Mouse (Mus musculus): ENCODE results near the gene Slc25a19. TPM values are rescaled to one million over a fixed set of nuclear protein-coding genes. Genes with fewer than 3 reads are reported as not detected.

The Slc25a19 gene
- polyA plus RNA-seq (2014; fragmentation: Illumina TruSeq; extraction: RNeasy Lipid Tissue Mini Kit (QIAGEN cat#74804); ENCODE audit: low read depth, low replicate concordance), result 3.5 TPM

DNA sequence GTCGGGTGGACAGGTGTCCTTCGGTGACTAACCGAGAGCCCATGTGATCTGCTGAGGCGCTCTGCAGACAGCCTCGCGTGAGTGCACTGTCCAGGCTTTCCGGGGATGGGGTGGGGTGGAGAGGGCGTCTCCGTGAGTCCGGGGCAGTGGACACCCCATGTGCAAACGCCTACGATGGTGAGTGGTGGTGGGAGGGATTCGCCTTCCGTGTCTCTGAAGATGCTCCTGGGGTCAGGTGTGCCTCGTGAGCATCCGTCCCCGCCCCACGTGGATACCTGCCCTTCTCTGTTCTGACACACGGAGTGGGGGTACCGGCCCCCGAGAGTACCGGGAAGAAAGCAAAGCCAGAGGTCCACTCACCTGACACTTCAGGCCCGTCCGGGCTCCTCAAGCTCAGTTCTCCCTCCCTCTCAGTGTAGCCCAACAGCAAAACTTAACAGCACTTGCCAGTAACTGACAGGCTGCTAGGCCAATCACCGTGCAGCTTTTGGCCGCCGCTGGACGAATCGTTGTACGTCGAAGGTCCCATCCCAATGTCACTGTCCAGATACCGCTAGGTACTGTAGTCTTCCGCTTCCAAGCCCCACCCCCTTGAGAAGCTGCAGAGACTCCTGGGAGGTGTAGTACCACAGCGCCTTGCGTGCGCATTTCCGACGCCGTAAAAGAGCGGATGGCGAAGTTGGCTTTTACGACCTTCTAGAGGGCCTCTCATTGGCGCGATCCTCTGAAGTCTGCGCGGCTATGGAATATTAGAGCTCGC is at the start of gene Slc25a19:
TSS of gene Slc25a19 (minus strand) at position 591 of the 760 bp plus-strand sequence.

DNA sequence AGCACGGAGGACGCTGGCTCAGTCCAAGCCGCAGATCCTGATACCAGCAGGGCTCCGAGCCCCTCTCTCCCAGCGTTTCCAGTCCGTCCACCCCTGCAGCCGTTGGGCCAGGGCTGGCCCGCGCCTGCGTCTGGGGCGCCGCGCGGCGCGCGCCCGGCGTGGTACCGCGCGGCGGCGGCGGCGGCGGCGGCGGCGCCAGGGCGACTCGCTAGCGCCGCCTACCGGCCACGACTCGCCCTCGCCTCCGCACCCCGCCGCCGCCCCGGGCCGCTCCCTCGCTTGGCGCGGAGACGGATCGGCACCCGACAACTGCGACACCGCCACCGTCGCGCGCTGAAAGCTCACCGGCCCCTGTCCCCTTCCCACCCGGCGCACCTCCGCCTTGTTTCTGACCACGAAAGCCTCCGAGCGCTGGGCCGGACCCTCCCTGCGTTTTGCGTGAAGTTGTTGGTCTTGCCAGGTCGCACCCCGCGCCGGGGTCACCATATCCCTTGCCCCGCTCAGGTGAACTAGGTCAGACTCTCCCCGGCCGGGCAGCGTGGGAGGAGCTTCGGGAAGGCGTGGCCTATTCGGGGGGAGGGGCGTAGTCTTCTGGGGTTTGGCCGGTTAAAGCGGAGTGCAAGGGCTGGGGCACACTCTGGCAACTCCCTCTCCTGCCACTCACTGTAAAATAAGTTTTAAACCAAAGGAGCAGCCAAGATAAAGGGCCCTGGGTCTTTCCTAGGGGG is 15.5 kb downstream of the Slc25a19 start, which contains the start of gene Mif4gd:
TSS of gene Mif4gd (minus strand) at position 560 of the 728 bp plus-strand sequence.

DNA sequence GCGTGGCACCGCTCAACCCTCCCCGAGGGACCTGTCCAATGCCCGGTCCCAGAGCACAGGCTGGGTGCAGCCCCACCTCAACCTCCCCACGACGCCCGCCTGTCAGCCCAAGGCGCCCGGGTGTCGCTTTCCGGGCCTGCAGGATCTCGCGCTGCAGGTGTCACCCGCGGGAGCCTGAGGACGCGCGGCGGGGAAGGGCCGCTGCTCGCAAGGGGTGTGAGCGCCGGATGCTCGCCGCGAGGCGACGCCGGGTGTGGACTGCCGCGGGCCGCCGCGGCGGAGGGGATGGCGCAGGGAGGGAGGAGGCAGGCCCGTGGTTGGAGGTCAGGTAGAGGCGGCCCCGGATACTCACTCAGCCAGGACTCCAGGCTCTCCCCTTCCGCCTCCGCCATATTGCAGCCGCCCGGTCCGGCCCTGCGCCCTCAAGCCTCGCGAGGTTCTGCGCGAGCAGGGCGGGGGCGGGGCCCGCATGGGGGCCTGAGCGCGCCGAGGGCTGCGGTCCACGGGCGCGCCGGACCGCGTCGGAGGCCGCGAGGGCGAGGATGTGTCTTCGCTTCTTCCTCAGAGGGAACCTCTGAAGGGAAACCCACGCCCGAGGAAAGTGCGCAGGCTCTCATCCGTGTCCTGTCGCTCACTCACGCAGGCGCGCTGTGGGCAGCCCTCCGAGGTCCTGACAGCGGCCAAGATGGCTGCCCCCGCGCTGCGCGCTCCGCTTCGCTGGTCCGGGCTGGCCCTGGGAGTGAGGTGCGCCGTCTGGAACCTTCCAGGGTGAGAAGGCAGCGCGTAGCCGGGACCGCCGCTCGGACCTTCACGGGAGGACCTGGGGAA is 24.4 kb downstream of the Slc25a19 start, which contains the start of the genes Mrps7 and Gga3:
TSS of gene Mrps7 (plus strand) at position 450 of the 828 bp plus-strand sequence.
TSS of gene Gga3 (minus strand) at position 576 of the 828 bp plus-strand sequence.

Other genes starting within 250 kb of the Slc25a19 start
- 0.19 TPM for gene Cdr2l, start 246.4 kb downstream of the Slc25a19 start, polyA plus RNA-seq (2014; fragmentation: Illumina TruSeq; extraction: RNeasy Lipid Tissue Mini Kit (QIAGEN cat#74804); ENCODE audit: low read depth, low replicate concordance)
- 22.2 TPM for gene Mrpl58, start 224.5 kb downstream of the Slc25a19 start, polyA plus RNA-seq (2014; fragmentation: Illumina TruSeq; extraction: RNeasy Lipid Tissue Mini Kit (QIAGEN cat#74804); ENCODE audit: low read depth, low replicate concordance)
- 552 TPM for gene Atp5h, start 208.3 kb downstream of the Slc25a19 start, polyA plus RNA-seq (2014; fragmentation: Illumina TruSeq; extraction: RNeasy Lipid Tissue Mini Kit (QIAGEN cat#74804); ENCODE audit: low read depth, low replicate concordance)
- gene Kctd2, start 208.2 kb downstream of the Slc25a19 start, polyA plus RNA-seq (2014; fragmentation: Illumina TruSeq; extraction: RNeasy Lipid Tissue Mini Kit (QIAGEN cat#74804); ENCODE audit: low read depth, low replicate concordance), result 12.5 TPM
- gene Trim80, start 187.8 kb downstream of the Slc25a19 start, polyA plus RNA-seq (2014; fragmentation: Illumina TruSeq; extraction: RNeasy Lipid Tissue Mini Kit (QIAGEN cat#74804); ENCODE audit: low read depth, low replicate concordance), result not detected
- gene Slc16a5, start 165.8 kb downstream of the Slc25a19 start, polyA plus RNA-seq (2014; fragmentation: Illumina TruSeq; extraction: RNeasy Lipid Tissue Mini Kit (QIAGEN cat#74804); ENCODE audit: low read depth, low replicate concordance), result 11.9 TPM
- 0.66 TPM for gene Armc7, start 152.6 kb downstream of the Slc25a19 start, polyA plus RNA-seq (2014; fragmentation: Illumina TruSeq; extraction: RNeasy Lipid Tissue Mini Kit (QIAGEN cat#74804); ENCODE audit: low read depth, low replicate concordance)
- 1.8 TPM for gene Nt5c, start 136.4 kb downstream of the Slc25a19 start, polyA plus RNA-seq (2014; fragmentation: Illumina TruSeq; extraction: RNeasy Lipid Tissue Mini Kit (QIAGEN cat#74804); ENCODE audit: low read depth, low replicate concordance)
- 4.8 TPM for gene Jpt1, start 113.9 kb downstream of the Slc25a19 start, polyA plus RNA-seq (2014; fragmentation: Illumina TruSeq; extraction: RNeasy Lipid Tissue Mini Kit (QIAGEN cat#74804); ENCODE audit: low read depth, low replicate concordance)
- gene Sumo2, start 92.0 kb downstream of the Slc25a19 start, polyA plus RNA-seq (2014; fragmentation: Illumina TruSeq; extraction: RNeasy Lipid Tissue Mini Kit (QIAGEN cat#74804); ENCODE audit: low read depth, low replicate concordance), result 336 TPM
- gene Nup85, start 63.9 kb downstream of the Slc25a19 start, polyA plus RNA-seq (2014; fragmentation: Illumina TruSeq; extraction: RNeasy Lipid Tissue Mini Kit (QIAGEN cat#74804); ENCODE audit: low read depth, low replicate concordance), result 17.0 TPM
- 9.8 TPM for gene Mrps7, start 24.4 kb downstream of the Slc25a19 start, polyA plus RNA-seq (2014; fragmentation: Illumina TruSeq; extraction: RNeasy Lipid Tissue Mini Kit (QIAGEN cat#74804); ENCODE audit: low read depth, low replicate concordance)
- 1.4 TPM for gene Gga3, start 24.2 kb downstream of the Slc25a19 start, polyA plus RNA-seq (2014; fragmentation: Illumina TruSeq; extraction: RNeasy Lipid Tissue Mini Kit (QIAGEN cat#74804); ENCODE audit: low read depth, low replicate concordance)
- 20.9 TPM for gene Mif4gd, start 15.3 kb downstream of the Slc25a19 start, polyA plus RNA-seq (2014; fragmentation: Illumina TruSeq; extraction: RNeasy Lipid Tissue Mini Kit (QIAGEN cat#74804); ENCODE audit: low read depth, low replicate concordance)
- gene Grb2, start 80.3 kb upstream of the Slc25a19 start, polyA plus RNA-seq (2014; fragmentation: Illumina TruSeq; extraction: RNeasy Lipid Tissue Mini Kit (QIAGEN cat#74804); ENCODE audit: low read depth, low replicate concordance), result 36.1 TPM
- 1.7 TPM for gene Tmem94, start 137.1 kb upstream of the Slc25a19 start, polyA plus RNA-seq (2014; fragmentation: Illumina TruSeq; extraction: RNeasy Lipid Tissue Mini Kit (QIAGEN cat#74804); ENCODE audit: low read depth, low replicate concordance)
- gene Caskin2, start 185.3 kb upstream of the Slc25a19 start, polyA plus RNA-seq (2014; fragmentation: Illumina TruSeq; extraction: RNeasy Lipid Tissue Mini Kit (QIAGEN cat#74804); ENCODE audit: low read depth, low replicate concordance), result 0.26 TPM
- gene Tsen54, start 186.4 kb upstream of the Slc25a19 start, polyA plus RNA-seq (2014; fragmentation: Illumina TruSeq; extraction: RNeasy Lipid Tissue Mini Kit (QIAGEN cat#74804); ENCODE audit: low read depth, low replicate concordance), result 1.5 TPM
- gene Llgl2, start 195.8 kb upstream of the Slc25a19 start, polyA plus RNA-seq (2014; fragmentation: Illumina TruSeq; extraction: RNeasy Lipid Tissue Mini Kit (QIAGEN cat#74804); ENCODE audit: low read depth, low replicate concordance), result 1.5 TPM
- gene Myo15b, start 230.1 kb upstream of the Slc25a19 start, polyA plus RNA-seq (2014; fragmentation: Illumina TruSeq; extraction: RNeasy Lipid Tissue Mini Kit (QIAGEN cat#74804); ENCODE audit: low read depth, low replicate concordance), result not detected

All from liver, adult 10 weeks (tissue).